Mouse (Mus musculus) kidney, postnatal 36 days (tissue): ENCODE measurements at regions not wholly inside any gene's neighbourhood (a gene's known extent, or its start where the extent isn't known, plus 50 kb on each side); places are given as distances from the start of the nearest gene placed in this dataset.
A peak's percentile ranks its signal among the peaks of the same experiment; 100 is the strongest.

Experiments used
- DNase-seq, 2 experiments: peaks; one replicate each; pipeline ENCODE4 v3.0.0; 2021 to 2022; ENCODE audit warnings: mixed read lengths in 2 of 2

DNA sequence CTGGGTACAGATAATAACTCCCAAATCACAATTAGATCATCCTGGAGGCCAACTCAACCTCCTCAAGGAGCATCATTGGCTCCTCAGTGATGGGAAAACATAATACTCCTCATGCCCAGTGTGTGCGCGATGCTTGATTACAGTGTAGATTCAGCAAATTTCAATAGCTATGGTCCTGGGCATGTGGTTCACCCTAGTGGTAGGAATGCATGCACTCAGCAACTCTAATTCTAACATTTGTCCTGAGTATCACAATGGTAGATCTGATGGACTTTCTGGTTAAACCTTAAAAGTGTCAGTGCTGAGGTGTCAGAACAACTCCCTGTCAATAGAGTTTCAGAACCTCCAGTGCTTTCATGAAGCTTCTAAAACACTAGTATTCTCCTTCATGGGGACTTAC lies 442.0 kb downstream of the Hsfy2 start:
- DNase-seq, result peak; percentile 7 to 15

DNA sequence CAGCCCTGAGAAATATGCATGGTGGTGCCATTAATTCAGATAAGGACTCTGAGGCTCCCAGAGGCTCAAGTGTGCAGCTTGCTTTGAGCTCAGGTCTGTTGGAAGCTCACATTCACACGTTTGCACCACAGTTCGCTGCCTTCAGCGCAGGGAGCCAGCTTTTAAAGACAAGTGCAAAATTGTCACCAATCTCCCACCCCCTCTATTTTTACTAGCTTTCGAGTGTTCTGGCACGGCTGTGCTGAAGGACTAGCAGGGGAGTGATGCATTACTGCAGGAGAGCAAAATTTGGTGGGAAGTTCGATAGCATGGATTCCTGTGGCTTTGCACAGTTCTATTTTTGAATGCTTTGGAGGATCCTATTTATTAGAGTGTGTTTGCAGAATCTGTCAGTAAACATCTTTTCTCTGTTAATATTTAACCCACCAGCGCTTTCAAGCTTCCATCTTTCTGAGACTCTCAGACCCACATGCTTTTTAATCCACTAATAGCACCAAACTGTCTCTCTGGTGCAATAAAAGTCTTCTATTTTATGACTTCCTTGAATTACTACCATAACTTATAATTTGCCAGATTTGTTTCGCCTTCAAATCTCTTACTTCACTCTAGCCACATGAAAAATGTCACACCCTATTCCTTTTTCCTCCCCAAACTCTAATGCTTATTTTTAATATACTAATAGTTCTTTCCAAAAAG lies 453.6 kb downstream of the Hsfy2 start:
- DNase-seq, result no peak

GRCm38 (mm10) chr1:56179206-56179985 lies 457.8 kb downstream of the Hsfy2 start:
- no peak for DNase-seq

- DNase-seq, result no peak
These were observed 466.1 kb downstream of the Hsfy2 start for GRCm38 (mm10) chr1:56171157-56171556.

DNA sequence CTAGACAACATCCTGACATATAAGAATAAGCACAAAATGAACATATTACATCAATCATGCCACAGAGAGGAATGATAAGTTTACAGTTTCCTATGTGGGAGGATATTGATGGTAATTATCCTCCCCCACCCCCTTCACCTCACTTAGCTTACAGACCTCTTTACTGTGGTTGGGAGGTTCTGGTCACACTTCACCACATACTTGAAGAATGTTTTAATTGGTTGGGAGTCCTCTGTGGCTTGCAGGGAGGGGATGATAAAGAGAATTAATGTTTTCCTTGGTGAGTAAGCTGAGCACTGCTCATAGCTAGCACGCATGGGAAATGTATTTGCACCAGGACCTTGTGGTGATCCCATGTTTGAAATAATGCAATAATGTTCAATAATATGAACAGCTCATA lies 468.5 kb downstream of the Hsfy2 start:
- no peak for DNase-seq

DNA sequence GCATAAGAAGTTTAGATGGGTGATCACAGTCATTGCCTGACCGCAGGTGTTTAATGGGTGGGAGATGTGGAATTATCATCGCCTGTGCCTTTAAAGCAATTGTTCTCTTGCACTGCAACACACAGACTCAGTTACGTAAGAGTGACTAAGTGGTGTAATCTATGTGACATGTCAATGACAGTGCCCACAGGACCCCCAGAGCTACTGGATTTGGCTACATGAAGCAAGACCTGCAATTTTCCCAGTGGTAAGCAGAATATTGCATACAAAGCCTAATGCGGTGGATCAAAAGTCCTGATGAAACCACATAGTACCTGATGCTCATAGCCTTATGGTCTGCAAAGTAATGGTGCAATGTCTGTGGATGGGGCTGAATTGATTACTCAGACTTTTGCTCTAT lies 469.2 kb downstream of the Hsfy2 start:
- DNase-seq, result no peak

DNA sequence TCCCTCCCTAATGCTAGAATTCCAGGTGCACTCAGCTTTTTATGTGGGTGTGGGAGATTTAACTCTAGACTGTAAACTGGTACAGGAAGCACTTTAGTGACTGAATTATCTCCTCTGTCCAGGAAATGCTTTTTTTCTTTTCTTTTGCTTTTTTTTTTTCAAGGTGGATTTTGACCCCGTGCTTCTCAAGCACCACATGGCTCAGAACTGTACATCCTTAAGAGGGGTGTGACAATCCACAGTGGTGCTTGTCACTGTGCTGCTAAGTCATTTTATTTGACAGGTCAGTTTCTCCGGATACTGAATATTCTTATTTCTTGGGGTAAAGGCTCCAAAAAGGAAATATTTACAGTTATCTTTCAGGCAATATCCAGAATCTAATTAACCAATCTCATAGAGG lies 472.0 kb downstream of the Hsfy2 start:
- DNase-seq, result no peak

DNA sequence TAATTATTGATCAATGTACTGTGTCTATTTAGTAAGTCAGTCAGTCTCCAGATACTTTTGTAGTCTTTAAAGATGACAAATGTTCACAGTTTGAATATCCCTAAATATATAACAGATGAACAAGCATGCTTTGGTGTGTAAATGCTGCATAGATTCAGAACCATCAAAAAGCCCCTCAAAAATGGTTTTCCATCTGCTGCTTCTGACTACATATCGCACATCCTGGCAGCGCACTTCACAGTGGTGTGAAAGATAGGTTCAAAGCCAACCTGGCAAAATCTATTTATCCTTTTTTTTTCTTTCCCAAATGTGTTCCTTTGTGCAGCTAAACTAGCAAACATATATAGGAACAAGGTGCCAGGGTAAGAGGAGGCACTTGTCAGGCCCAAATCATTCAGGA lies 472.9 kb downstream of the Hsfy2 start:
- no peak for DNase-seq

DNA sequence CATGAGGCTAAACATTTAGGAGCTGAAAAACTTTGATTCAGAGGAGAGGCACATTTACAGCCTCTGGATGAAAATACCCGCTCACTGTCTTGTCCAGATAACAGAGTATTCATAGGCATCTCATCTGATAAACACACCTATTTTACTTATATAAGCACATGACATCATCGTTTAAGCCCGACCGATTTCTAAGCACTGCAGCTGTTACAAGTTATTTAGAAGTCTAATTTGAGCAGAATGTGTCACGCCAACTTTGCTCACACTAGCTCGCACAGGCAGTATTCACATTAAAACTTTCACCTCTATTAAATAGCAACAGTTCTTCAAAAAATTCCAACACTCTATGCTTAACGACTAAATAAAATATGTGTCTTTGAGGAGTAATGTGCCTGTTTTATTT lies 506.3 kb downstream of the Hsfy2 start:
- DNase-seq, result no peak

GRCm38 (mm10) chr1:56089254-56089834 lies 547.9 kb downstream of the Hsfy2 start:
- DNase-seq, result peak; percentile 13 to 24

- no peak for DNase-seq
These were observed 548.9 kb downstream of the Hsfy2 start for GRCm38 (mm10) chr1:56088357-56088756.

DNA sequence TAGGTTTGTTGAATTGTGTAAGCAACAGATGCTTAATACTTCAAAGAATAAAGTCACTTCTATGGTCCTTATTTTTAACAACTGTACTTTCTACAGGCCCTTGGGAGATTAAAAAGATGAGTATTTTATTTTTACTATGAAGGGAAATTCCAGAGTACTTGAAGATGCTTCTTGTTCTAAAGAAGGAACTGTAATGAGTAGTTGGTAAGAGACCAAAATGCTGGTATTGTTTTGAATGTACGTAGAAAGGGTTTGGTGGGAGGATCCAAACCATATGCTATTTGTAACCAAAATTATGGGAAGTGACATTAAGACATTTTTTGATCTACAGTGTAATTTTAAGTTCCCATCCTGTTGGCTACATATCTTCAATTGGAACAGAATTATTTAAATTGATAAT lies 560.5 kb downstream of the Hsfy2 start:
- DNase-seq, result no peak

DNA sequence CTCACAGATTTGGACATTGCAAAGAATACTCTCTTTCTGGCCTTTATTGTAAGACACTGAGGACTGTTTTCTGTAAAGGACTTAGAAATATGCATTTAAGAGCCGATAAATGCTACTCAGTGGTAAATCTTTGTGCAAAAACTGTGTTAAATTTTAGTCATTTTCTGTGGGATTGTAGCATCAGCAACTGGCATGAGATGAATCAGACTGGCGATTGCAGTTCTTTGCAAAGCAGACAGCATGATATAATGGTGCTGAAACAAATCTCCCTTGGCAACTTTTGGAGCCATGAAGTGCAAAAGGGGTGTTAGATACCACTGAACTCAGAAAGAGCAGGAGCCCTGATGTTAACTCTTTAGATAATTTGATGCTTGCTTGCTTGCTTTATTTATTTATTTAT lies 565.0 kb downstream of the Hsfy2 start:
- no peak for DNase-seq

DNA sequence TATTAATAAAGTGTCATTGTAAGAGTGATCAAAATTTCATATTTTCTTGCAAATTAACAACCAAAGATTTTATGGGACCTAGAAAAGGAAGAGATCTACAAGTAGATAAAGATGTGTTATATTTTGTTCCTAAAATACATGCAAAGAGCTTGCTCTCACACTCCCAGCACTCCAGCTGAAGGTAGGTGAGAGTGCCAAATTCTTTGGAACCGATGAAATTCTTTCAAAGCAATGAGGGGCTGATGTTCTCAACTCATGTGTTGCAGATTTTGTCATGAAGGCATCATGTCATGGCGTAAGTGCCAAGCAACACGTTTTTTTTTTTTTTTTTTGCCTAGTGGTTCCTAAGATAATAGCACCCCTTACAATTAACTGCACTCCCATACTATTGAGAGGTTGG lies 573.8 kb downstream of the Hsfy2 start:
- no peak for DNase-seq
